Mouse (Mus musculus) spleen, adult 18-20 months (tissue): ENCODE data around the gene Sec14l1.

Source experiments
- DNase-seq, 2 experiments: peaks; one replicate each; pipeline ENCODE4 v3.0.0; 2022; ENCODE audit warnings: mixed read lengths in 2 of 2

Gene Sec14l1

GRCm38 (mm10) chr11:117159257-117159945 lies 44.4 kb downstream of the Sec14l1 start:
- no peak for DNase-seq

- no peak for DNase-seq
These were observed 45.0 kb downstream of the Sec14l1 start for GRCm38 (mm10) chr11:117159946-117160307.

- DNase-seq = no peak
These were observed 45.8 kb downstream of the Sec14l1 start for GRCm38 (mm10) chr11:117160791-117161190.

GRCm38 (mm10) chr11:117161574-117161973 lies 46.6 kb downstream of the Sec14l1 start:
- DNase-seq = no peak

- DNase-seq = no peak
These were observed 48.1 kb downstream of the Sec14l1 start for GRCm38 (mm10) chr11:117163098-117163497.

GRCm38 (mm10) chr11:117163771-117164170 lies 48.8 kb downstream of the Sec14l1 start:
- no peak for DNase-seq

GRCm38 (mm10) chr11:117168278-117169087 lies 53.5 kb downstream of the Sec14l1 start:
- no peak for DNase-seq

GRCm38 (mm10) chr11:117169088-117169635 lies 54.2 kb downstream of the Sec14l1 start:
- DNase-seq = no peak

GRCm38 (mm10) chr11:117169801-117170565 lies 55.0 kb downstream of the Sec14l1 start:
- no peak for DNase-seq

- no peak for DNase-seq
These were observed 59.3 kb downstream of the Sec14l1 start for GRCm38 (mm10) chr11:117174098-117174892.

- DNase-seq = peak; percentile 55 to 74
These were observed 60.0 kb downstream of the Sec14l1 start for GRCm38 (mm10) chr11:117174924-117175323.

GRCm38 (mm10) chr11:117175472-117175871 lies 60.5 kb downstream of the Sec14l1 start:
- DNase-seq = no peak

GRCm38 (mm10) chr11:117176304-117176703 lies 61.3 kb downstream of the Sec14l1 start:
- peak; percentile 24 to 36 for DNase-seq

GRCm38 (mm10) chr11:117176900-117177299 lies 61.9 kb downstream of the Sec14l1 start:
- DNase-seq = no peak

GRCm38 (mm10) chr11:117177303-117177979 lies 62.5 kb downstream of the Sec14l1 start:
- peak; percentile 73 to 88 for DNase-seq

- no peak for DNase-seq
These were observed 64.9 kb downstream of the Sec14l1 start for GRCm38 (mm10) chr11:117179902-117180301.

- DNase-seq = no peak
These were observed 67.8 kb downstream of the Sec14l1 start for GRCm38 (mm10) chr11:117182808-117183207.

- no peak for DNase-seq
These were observed 68.3 kb downstream of the Sec14l1 start for GRCm38 (mm10) chr11:117183299-117183698.

GRCm38 (mm10) chr11:117183841-117184240 lies 68.9 kb downstream of the Sec14l1 start:
- no peak for DNase-seq

GRCm38 (mm10) chr11:117185076-117185933 lies 70.3 kb downstream of the Sec14l1 start:
- no peak for DNase-seq

GRCm38 (mm10) chr11:117191524-117191923 lies 76.6 kb downstream of the Sec14l1 start:
- no peak for DNase-seq
